Mouse (Mus musculus): ENCODE results near the gene Cbr4. TPM values are rescaled to one million over a fixed set of nuclear protein-coding genes. Genes with fewer than 3 reads are reported as not detected.

Cbr4 gene
- polyA plus RNA-seq, 1 experiment from 2014 or later = 31.4 TPM

DNA sequence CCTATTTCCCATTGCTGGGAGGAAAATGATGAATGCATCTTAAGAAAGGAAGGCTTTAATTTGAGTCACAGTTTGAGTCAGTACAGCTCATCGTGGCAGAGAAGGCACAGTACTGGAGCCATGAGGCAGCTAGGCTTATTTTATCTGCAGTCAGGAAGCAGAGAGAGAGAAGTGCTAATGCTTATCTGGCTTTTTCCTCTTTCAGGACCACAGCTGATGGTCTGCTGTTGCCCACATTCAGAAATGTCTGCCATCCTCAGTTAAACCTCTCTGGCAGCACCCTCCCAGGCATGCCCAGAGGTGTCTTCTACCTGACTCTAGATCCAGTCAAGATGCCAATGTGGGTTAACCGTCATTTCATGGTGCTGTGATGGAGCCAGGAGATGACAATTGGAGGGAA, 23.1 kb upstream of the Cbr4 start:
- H3K27me3 ChIP-seq = no peaks in the 10 kb centered on the region
- ChIA-PET CTCF (interaction anchor here (1.0 kb wide), 1 partner anchor 15 kb away, joined by 3 read pairs; no protein-coding TSS in a partner anchor), POLR2A (no interaction called here)
- in situ Hi-C loops (cut with MboI; ENCODE audit: low pct_unique_long_range_greater_than_20kb) = no loop called here
- ATAC-seq = no peak
- TF ChIP-seq CTCF (IDR thresholded peaks at IDR 0.05) = no peak
- DNase-seq (ENCODE audit: low read depth, low spot score) = no peak

DNA sequence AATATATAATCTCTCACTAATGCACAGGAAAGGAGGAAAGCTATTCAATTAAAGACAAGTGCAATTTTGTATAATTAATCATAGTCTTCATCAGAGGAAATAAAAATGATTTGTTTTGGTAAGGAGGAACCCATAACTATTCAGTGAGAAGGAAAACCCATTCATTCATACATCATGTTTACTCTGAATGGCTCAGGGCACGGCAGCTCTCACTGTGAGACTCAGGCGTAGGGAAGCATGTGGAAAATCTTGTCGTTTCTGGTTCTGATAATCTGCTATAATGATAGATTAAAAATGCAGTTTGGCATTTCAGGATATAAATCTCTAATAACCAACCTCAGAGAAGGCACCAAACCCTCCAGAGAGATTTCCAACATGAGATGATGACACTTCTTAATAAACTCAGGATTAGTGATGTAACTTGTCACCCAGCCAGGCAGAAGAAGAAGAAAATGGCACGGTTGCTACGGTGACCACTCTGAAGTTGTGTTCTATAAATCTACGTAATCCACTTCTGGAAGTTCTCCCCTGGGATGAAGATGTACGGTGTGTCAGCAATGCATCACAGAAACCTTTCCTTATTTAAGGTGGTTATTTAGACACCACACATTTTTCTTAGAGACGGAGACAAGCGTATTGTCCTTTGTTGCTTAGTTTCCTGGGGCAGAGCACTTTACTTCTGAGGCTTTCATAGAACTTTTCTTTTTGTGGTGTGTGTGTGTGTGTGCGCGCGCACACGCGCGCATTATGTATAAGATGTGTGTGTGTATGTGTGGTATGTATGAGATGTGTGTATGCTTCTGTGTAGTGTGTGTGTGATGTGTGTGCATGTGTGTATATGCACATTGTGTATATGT, 20.6 kb upstream of the Cbr4 start:
- no peak for TF ChIP-seq CTCF (IDR thresholded peaks at IDR 0.05)
- in situ Hi-C loops (cut with MboI; ENCODE audit: low pct_unique_long_range_greater_than_20kb) = no loop called here
- H3K27me3 ChIP-seq = no peaks in the 10 kb centered on the region
- CTCF ChIA-PET = no interaction called here
- ATAC-seq (no peak), DNase-seq (ENCODE audit: low read depth, low spot score) (no peak)
- POLR2A ChIA-PET = no interaction called here

GRCm38 (mm10) chr8:61467553-61467815, 20.1 kb upstream of the Cbr4 start:
- no peak for ATAC-seq

GRCm38 (mm10) chr8:61470213-61470612, 17.3 kb upstream of the Cbr4 start:
- ATAC-seq (no peak), DNase-seq (ENCODE audit: low read depth, low spot score) (no peak)
- ChIA-PET CTCF (no interaction called here), POLR2A (no interaction called here)
- no peaks in the 10 kb centered on the region for H3K27me3 ChIP-seq
- TF ChIP-seq CTCF (IDR thresholded peaks at IDR 0.05) = no peak
- in situ Hi-C loops (cut with MboI; ENCODE audit: low pct_unique_long_range_greater_than_20kb) = no loop called here

More at GRCm38 (mm10) chr8:61467553-61467815, 20.1 kb upstream of the Cbr4 start:
- in situ Hi-C loops (cut with MboI; ENCODE audit: low pct_unique_long_range_greater_than_20kb) = no loop called here
- no peaks in the 10 kb centered on the region for H3K27me3 ChIP-seq
- ChIA-PET POLR2A (no interaction called here), CTCF (no interaction called here)
- DNase-seq (ENCODE audit: low read depth, low spot score) = no peak
- TF ChIP-seq CTCF (IDR thresholded peaks at IDR 0.05) = no peak

- in situ Hi-C loops (cut with MboI; ENCODE audit: low pct_unique_long_range_greater_than_20kb) = no loop called here
- no peaks in the 10 kb centered on the region for H3K27me3 ChIP-seq
- DNase-seq (ENCODE audit: low read depth, low spot score) = no peak
- CTCF ChIA-PET = interaction anchor here (1.4 kb wide), 1 partner anchor 15 kb away, joined by 5 read pairs; no protein-coding TSS in a partner anchor
- peak; percentile 16 for ATAC-seq
- POLR2A ChIA-PET = no interaction called here
- TF ChIP-seq CTCF (IDR thresholded peaks at IDR 0.05) = no peak
These were observed 12.3 kb upstream of the Cbr4 start for GRCm38 (mm10) chr8:61475251-61475673.

- DNase-seq (ENCODE audit: low read depth, low spot score) (no peak), ATAC-seq (peak; percentile 22)
- ChIA-PET CTCF (interaction anchor here (0.6 to 1.4 kb wide), 2 partner anchors 13 to 16 kb away, joined by 3 to 5 read pairs; no protein-coding TSS in a partner anchor), POLR2A (no interaction called here)
- no peaks in the 10 kb centered on the region for H3K27me3 ChIP-seq
- no peak for TF ChIP-seq CTCF (IDR thresholded peaks at IDR 0.05)
- in situ Hi-C loops (cut with MboI; ENCODE audit: low pct_unique_long_range_greater_than_20kb) = no loop called here
These were observed 11.4 kb upstream of the Cbr4 start for GRCm38 (mm10) chr8:61476160-61476559.

DNA sequence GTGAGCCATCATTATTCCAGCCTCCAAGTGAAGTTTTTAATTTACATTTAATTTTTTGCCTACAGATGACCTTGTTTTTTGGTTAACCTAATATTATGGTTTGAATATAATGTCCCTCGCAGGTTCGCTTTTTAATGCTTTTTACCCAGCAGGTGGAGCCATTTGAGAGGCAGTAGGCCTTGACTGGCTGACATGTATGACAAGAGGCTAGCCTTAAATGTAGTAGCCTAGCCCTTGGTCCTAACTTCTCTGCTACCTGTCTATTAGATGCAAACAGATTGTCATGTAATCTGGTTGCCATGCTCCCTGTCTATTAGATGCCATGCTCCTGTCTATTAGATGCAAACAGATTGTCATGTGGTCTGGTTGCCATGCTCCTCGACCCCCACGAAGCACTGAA, 9.4 kb upstream of the Cbr4 start:
- CTCF ChIA-PET = interaction anchor here (1.0 to 2.3 kb wide), 5 partner anchors 39 to 96 kb away, joined by 3 to 7 read pairs (median 4); no protein-coding TSS in a partner anchor
- H3K27me3 ChIP-seq = no peaks in the 10 kb centered on the region
- DNase-seq (ENCODE audit: low read depth, low spot score) = no peak
- POLR2A ChIA-PET = interaction anchor here (0.6 to 1.3 kb wide), 3 partner anchors 10 to 364 kb away, joined by 3 read pairs; partner anchors contain the start of gene Cbr4
- in situ Hi-C loops (cut with MboI; ENCODE audit: low pct_unique_long_range_greater_than_20kb) = no loop called here
- peak; percentile 48 for TF ChIP-seq CTCF (IDR thresholded peaks at IDR 0.05)
- ATAC-seq = no peak

GRCm38 (mm10) chr8:61478793-61479192, 8.7 kb upstream of the Cbr4 start:
- ATAC-seq = peak; percentile 63
- no peak for DNase-seq (ENCODE audit: low read depth, low spot score)
- in situ Hi-C loops (cut with MboI; ENCODE audit: low pct_unique_long_range_greater_than_20kb) = no loop called here
- no peak for TF ChIP-seq CTCF (IDR thresholded peaks at IDR 0.05)
- H3K27me3 ChIP-seq = no peaks in the 10 kb centered on the region
- ChIA-PET CTCF (interaction anchor here (1.1 to 2.3 kb wide), 2 partner anchors 15 to 43 kb away, joined by 3 to 7 read pairs; no protein-coding TSS in a partner anchor), POLR2A (interaction anchor here (0.7 to 1.3 kb wide), 3 partner anchors 9 to 390 kb away, joined by 3 read pairs; partner anchors contain the start of gene Cbr4)

DNA sequence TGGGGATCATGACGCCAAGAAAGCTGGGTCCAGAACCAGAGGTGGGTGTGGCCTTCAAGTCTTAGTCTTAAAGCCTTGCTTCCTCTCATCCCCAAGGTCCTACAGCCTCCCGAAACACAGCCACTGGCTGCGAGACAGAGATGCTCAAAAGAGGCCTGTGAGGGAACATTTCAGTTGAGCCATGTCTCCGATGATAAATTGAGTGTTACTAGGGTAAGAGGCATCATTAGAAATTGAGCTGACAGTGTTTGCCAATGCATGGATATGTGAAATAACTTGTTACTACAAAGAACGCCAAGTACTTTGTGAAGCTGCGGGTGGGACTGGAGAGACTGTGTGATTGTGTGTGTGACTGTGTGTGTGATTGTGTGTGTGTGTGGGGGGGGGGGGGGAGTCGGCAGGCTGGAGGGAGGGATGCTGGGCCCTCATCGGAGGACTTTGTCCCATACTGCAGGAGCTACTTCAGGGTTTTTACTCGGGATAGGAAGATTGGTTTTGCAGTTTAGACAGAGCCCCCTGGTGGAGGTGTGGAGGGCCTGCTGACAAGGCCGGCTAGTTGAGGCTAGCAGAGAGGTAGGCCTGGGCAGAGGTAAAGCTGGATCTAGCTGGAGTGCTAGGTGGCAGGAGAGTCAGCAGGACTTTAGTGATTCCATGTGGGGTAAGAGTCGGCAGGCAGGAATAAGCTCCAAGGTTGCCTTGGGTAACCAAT, 7.9 kb upstream of the Cbr4 start:
- ChIA-PET POLR2A (interaction anchor here (0.7 kb wide), 1 partner anchor 102 kb away, joined by 3 read pairs; no protein-coding TSS in a partner anchor), CTCF (interaction anchor here (1.0 to 1.1 kb wide), 2 partner anchors 12 to 16 kb away, joined by 3 to 5 read pairs; no protein-coding TSS in a partner anchor)
- DNase-seq (ENCODE audit: low read depth, low spot score) = no peak
- in situ Hi-C loops (cut with MboI; ENCODE audit: low pct_unique_long_range_greater_than_20kb) = loop anchor here (5.0 kb wide), 2 partner anchors 97 to 252 kb away; no protein-coding TSS in a partner anchor
- no peak for ATAC-seq
- peak; percentile 41 for TF ChIP-seq CTCF (IDR thresholded peaks at IDR 0.05)
- H3K27me3 ChIP-seq = no peaks in the 10 kb centered on the region

DNA sequence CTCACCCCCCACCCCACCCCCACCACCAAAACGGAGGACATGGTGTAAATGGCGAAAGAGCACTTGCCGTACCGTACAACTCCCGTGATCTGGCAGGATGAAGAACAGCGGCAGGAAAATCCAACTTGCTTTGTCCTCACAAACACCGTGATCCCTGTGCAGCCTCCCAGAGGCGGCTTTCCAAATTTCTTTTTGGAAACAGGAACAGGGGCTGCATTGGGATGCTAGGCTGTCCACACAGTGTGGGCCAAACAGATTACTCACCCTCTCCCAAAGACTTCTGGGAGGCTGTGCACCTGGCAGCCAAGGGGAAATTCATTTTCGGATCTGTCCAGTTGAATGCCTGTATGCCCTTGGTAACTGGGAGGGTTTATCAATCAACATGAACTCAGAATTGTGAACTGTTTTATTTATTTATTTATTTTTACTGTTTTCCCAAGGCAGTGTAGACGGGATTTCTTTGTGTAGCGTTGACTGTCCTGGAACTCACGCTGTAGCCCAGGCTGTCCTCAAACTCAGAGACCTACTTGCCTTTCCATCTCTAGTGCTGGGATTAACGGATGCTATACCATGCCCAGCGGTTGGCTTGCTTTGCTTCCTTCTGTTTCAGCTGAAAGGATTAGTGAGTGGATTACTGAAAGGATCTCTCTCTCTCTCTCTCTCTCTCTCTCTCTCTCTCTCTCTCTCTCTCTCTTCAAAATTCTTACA, 7.1 kb upstream of the Cbr4 start:
- DNase-seq (ENCODE audit: low read depth, low spot score) (no peak), ATAC-seq (no peak)
- ChIA-PET POLR2A (no interaction called here), CTCF (no interaction called here)
- no peak for TF ChIP-seq CTCF (IDR thresholded peaks at IDR 0.05)
- no peaks in the 10 kb centered on the region for H3K27me3 ChIP-seq
- in situ Hi-C loops (cut with MboI; ENCODE audit: low pct_unique_long_range_greater_than_20kb) = loop anchor here (5.0 kb wide), 2 partner anchors 98 to 253 kb away; no protein-coding TSS in a partner anchor

All from Patski (cell line).